Mouse (Mus musculus) retina, postnatal 7 days (tissue): ENCODE results near the gene Flrt2.
A peak's percentile ranks its signal among the peaks of the same experiment; 100 is the strongest.

Source experiments
- DNase-seq: peaks from one replicate; pipeline ENCODE4 v3.0.0-alpha.2; 2012; ENCODE audit warnings: low read depth, low spot score

Gene Flrt2

DNA sequence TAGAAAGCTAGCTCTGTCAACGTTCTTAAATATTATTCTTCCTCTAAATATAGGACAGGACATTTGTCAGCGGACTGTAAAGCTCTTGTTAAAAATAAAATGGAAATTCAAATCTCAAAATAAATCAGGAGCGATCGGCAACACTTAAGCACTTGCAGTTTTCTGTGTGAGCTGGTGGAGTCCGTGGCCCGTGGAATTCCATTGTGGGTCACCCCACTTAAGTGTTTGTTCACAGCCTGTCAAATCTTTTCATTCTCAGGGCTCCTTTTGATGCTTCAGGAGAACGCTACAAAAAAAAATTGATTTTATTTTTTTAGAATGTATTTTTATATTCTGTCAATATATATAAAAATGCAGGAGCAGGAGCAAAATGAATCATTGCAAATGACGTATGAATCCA lies 45.5 kb downstream of the Flrt2 start:
- DNase-seq, result no peak

DNA sequence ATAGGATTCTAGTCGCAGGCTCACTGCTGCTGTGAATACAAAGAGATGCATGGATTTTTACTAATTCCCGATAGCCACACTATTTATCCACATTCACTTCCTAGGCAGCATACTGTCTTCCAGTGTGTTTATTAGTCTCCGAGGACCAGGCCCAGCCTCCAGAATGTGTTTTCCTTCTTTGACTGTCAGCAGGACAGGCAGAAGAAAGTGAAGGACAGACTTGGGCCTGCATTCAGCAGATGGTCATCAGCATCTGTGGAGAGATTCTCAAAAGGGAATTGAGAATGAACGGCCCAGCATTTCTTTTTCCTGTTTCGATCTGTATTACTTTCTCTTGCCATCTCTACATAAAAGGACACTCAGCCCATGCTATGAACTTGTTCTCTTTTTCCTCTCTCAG lies 46.0 kb downstream of the Flrt2 start:
- DNase-seq, result no peak

DNA sequence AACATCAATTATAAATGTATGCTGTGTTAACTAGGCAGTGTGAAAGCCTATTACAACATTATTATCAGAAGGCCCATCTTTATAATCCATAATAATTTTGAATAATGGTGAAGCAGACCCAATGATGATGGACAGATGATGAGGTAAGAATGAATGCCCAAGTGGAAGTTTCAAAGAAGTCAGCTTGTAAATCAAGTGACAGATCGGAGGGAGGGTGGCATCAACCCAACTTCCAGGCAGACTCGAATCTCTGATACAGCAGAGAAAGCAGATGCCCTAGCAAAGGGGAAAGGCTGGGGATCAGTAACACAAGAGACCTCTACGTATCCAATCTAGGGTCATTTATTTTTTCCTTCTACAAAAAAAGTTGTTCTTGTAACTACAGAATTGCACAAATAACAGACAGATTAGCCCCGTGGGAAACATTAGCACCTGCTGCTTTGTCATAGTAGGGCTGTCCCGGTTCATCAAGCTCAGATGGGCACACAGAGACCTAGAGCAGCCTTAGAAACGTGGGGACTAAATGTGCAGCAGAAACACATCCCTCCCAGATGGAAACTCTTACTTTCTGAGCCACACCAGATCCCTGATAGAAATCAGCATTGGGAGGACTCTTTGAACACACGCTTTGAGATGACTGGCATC lies 46.6 kb downstream of the Flrt2 start:
- no peak for DNase-seq

DNA sequence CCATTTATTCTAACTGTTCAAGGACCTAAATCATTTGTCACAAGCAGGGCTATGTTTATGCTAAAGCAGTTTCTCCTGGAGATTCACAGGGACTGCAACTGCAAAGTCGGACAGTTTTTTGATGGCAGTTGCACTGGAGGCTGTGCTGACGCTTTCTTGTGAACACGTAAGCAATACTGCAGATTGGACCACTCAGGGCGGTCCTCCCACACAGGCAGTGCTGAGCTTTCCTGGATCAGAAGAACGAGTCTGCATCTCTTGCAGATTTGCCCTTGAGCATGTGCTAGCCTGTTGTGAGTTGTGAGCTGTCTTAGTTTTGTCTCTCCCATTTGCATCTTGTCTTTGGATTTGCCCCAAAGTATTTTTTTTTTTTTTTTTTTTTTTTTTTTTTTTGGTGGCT lies 47.7 kb downstream of the Flrt2 start:
- no peak for DNase-seq

DNA sequence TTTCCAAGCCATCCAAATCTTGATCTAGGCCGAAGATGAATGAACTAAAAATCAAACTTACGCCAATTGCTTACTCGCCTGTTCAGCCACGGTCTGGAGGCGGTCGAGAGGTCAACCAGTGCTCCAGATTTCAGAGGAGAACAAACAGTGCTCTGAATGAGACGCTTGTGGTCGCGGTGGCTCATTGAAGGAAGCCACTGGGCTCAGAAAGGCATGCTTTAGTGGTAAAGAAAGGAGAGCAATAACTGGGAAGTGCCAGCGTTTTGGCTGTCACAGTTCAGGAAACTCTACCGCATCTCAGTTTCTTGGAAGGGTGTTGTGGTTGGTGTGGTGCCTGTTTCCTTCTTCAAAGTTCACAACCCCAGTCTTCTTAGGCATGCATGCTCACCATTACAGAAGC lies 49.3 kb downstream of the Flrt2 start:
- DNase-seq, result no peak

DNA sequence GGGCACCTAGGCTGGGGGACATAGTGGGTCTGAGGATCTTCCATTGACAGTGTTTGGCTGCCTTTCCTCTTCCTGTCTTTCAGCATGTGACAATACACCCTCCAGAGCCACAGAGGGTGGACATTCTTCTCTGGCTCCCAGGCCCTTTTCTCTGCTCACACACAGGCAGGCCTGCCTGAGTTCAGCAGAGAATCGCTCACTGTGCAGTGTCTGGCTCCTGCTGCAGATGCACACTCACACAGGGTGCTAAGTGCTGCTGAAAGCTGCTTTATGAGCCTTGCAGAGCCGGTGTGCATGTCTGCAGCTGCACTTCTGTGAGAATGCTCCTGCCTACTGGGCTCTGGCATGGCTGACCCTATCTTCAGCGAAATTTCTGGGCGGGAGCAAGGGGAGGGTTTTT lies 52.3 kb downstream of the Flrt2 start:
- DNase-seq, result no peak

DNA sequence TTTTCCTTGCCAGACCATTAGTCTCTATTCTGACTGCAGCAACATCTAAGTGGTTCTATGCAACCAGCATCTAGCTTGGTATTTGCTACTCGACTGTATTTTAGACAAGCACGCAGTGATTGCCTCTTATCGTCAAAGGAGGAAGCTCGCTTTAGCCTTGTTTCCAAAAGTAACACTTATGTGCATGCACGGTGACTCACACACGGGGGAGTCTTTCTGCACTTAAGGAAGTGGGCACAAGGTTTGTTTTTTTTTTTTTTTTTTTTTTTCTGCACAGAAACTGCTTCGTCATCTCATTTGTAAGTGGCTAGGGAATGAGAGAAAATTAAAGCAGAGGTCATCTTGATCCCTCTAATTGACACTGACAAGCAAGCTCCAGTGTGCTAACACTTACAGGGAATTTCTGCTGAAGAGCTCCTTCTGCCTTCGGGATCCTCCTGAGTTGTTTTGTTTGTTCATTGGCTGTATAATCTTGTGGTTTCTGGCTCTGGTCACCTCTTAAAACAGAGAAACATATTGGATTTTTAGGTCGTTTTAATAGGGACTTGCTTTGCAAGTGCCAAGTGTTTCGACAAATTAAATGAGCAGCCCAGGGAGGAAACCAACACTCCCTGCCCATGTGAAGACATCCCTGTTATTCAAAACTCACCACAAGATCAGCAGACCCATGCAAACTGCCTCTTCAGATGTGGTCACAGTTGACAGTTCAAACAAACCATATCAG lies 55.0 kb downstream of the Flrt2 start:
- DNase-seq, result peak; percentile 14

DNA sequence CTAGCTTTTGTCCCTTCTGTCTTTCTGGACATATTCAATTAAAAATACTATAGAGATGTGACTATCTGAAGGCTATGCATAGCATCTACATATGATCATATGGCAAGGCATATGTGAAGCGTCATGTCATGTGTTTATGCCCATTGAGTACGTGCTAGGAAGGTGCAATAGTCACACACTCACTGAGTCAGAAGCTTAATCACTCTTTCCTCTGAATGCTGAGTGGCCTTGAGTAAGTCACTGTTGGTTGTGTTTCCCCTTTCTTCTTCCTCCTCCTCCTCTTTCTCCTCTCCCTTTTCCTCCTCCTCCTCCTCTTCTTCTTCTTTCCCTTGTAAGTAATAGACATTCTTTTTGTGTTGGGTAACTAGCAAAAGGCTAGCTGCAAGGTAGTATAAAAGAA lies 56.7 kb downstream of the Flrt2 start:
- no peak for DNase-seq

DNA sequence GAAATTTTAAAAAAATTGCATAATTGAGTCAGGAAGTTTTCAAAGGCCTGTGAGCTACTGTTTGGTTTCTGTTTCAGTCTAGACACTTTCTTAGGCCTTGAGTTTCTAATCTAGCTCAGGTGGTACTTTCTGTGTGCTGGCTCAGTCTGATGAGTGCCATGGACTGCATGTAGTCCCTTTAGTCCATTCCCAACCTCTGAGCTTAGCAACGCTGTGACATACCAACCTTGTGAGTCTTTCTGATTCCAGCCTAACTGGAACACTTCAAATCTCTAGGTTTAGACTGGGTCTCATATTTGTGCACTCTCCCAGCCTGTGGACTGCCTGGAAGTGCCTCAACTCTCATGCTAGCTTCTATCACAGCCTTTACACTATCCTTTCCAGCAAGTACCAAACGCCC lies 57.2 kb downstream of the Flrt2 start:
- no peak for DNase-seq

DNA sequence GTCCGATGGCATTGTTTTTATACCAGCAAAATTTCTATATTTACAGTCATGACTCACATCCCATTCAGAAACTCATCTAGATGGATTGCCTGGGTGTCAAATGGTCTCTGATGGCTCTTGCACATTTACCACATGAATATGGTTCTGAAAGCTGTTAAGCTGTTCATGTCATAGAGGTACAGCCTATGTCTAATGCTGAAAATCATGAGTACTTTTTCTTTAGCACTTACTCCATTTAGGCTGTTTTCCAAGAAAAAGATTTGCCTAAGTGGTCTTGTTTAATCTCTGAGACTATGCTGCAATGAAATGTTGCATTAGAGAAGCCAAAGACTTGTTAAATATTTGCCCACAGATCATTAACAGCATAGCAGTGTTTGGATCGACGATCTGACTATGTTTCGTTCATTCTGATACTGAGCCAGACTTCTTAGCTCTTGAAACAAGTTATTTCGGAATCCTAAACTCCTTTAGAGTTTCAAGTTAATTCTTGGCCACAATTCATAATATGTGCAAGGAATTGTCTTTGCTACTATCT lies 67.3 kb downstream of the Flrt2 start:
- DNase-seq, result no peak

DNA sequence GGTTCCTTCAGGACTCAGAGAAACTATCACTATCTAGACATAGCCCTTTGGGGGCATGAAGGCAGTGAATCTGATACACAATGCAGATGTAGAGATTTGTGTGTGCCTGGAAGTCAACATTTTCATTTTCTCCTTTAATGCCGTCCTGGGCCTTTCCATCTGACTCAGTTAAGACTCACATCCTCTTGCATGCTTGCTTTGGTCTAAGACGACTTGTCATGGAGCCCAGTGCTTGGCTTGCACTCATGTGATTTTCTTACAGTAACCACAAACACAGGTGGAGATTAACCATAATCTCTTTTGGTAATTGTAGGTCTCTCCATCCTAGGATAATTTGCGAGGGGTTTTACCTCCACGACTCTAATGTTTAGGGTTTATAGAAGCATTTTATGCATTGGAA lies 73.2 kb downstream of the Flrt2 start:
- no peak for DNase-seq

DNA sequence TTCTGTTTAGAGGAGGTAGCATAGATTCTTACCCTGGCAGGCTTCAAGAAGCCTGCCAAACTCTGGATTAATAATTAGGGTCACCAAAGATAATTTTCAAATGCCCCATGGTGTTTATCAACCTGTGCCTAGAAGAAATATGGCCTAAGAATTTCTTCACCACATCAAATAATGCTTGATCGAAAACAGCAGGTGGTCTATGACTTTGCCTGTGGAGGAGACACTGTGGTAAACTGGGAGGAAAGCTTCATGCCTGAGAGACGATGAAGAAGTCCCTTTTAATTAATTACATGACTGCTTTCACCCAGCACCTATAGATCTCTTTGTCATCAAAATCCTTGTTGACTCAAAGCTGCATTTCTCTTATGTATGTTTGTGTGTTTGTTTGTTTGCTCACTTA lies 77.0 kb downstream of the Flrt2 start:
- no peak for DNase-seq

DNA sequence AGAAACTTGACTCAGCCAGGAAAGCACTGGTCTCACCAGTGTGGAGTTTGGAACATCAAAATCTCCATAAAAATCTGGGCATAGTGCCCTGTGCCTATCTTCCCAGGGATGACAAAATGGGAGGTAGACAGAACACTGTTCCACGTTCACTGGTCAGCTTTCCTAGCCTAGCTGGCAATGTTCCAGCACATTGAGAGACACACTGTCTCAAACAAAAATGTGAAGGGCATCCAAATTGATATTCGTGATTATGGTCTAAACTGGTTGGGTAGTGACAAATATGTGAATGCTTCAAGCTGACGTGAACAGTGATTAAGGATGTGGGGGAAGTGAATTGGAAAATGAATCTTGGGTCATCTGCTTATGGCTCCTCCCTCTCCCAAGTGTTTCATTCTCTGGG lies 78.2 kb downstream of the Flrt2 start:
- no peak for DNase-seq

DNA sequence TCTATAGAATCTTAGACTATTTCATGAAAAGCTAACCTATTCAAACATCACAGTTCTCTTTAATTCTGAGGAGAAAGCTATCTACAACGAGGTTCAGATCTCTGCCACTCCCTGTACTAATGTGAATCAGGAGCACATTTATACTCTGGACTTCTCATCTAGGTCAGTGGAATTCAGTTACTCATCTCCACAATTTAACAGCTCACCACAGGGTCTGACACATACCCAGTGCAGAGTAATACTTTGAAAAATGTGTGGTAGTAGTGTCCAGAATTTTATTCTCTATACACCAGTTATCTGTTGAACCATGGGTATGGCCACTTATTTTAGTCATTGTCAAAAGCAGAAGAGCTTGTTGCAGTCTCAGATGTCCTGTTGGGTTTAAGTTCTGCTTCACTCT lies 98.1 kb downstream of the Flrt2 start:
- no peak for DNase-seq

DNA sequence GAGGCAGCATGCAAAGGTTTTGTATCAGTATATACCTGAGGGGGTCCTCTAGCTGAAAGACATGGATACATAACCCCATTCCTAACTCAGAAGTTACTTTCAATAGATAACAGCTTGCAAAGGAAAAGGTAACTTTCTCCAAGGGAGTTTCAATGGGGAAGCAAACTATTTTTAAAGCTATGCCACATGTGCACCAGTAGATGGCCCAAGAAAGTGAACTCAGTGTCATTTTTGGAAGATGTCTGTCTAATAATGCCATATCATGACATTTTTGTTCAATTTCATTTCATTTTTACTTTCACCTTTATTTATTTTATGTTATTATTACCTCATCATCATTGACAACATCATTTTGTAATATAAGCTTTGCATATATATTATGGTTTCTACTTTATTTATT lies 124.6 kb downstream of the Flrt2 start:
- no peak for DNase-seq
